Mouse (Mus musculus): ENCODE results near the gene Dlg2. TPM values are rescaled to one million over a fixed set of nuclear protein-coding genes. Genes with fewer than 3 reads are reported as not detected.

Gene Dlg2
- total RNA-seq, 2 experiments from 2014 or later, result 0.25 to 0.54 TPM

DNA sequence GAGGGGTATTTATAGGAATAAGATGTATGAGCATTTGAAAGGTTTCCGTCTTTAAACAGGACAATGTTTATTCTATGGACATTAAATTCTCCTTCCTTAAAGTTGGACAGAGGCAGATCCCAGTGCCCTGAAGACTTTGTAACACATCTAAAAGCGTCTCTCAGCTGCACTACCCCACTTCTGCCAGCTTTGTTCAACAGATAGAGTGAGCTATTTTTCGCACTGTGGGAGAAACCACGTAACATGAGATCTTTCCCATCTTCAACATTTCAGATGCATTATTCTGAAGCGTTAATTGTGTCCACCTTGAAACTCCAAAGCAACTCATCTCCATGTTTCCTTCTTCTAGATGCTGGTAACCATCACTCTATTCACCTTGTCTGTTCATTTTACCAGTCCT, 958.3 kb downstream of the Dlg2 start:
- no peak for ATAC-seq (replicated peaks; ENCODE audit: poor library complexity)

DNA sequence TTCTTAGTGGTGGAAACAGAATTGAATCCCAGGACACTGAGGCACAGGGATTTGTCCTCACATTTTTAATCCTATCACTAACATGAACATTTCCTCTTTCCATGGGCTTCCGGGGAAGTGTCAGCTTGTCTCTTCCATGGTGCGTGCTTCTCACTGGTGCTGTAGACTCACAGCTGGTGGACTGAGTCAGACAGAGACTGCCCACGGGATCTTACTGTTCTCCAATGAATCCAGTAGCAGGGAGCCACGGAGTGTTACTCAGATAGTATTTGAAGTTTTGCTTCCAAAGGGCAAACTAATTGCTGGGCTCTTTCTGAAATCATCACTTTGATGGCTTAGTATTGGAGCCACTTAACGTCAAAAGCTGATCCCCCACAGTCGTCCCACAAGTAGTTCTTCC, 963.9 kb downstream of the Dlg2 start:
- ATAC-seq (replicated peaks; ENCODE audit: poor library complexity), result no peak

DNA sequence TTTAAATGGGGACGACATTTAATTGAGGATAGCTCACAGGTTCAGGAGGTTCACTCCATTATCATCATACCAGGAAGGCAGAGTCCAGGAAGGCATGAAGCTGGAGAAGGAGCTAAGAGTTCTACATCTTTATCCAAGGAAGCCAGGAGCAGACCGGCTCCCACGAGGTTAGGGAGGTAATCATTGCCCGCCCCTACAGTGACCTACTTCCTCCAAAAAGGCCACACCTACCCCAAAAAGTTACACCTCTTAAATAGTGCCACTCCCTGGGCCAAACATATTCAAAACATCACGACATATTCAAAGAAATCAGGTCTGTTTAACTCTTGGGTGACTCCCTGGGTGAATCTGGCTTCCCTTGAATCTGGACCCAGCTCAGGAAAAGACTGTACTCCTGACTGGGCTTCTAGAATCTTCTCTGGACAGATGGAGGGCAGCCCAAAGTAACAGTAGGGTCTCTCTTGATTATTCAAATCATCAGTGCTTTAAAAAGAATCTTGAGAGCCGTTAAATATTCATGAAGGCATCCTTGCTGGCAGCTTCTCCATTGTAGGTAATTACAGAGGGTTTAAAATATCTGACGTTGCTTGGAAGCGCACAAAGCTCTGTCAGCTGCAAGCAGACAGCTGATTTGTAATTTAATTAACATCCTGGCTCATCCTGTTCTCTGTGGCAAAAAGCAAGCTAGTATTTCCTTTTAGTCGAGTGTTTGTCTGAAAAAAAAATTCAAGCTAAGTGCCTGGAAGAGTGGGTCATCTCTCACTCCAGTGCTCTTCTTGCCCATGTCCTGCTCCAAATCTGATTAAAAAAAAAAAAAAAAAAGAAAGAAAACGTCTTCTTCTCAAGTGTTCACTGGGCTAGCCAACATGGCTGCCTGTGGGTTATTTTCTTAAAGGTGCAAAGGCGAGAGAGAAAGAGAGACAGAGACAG, 966.2 kb downstream of the Dlg2 start:
- ATAC-seq (replicated peaks; ENCODE audit: poor library complexity), result no peak

DNA sequence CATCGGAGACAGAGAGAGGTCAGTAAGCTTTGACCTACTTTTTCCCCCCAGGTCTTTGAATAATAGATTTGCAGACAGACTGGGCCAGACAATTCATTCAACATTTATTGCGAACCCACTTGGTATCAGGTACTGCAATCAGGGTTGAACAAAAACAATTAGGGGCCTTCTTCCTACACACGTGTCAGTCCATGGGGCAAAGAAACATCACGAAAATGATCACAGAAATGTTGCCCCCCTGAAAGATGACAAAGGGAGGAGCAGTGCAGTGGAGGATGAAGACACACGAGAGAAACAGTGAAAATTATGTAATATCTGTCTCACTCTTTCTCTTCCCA, 966.9 kb downstream of the Dlg2 start:
- no peak for ATAC-seq (replicated peaks; ENCODE audit: poor library complexity)

DNA sequence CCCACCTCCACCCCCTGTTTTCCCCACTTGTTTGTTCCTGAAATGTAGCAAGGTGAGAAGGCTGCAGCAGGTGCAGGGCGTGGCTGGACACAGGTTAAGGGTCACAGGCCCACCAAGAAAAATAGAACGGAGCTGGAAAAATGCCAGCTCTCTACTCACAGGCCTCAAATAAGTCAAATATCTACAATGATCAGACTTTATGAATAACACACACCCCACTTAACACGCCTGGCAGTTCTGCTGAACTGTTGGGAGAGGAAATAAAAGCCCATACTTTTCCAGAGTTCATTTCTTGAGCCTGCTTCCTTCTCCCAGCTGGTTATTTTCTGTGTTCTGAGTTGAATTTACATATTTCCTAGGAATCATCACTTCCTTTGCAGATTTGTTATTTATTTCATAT, 967.4 kb downstream of the Dlg2 start:
- ATAC-seq (replicated peaks; ENCODE audit: poor library complexity), result no peak

DNA sequence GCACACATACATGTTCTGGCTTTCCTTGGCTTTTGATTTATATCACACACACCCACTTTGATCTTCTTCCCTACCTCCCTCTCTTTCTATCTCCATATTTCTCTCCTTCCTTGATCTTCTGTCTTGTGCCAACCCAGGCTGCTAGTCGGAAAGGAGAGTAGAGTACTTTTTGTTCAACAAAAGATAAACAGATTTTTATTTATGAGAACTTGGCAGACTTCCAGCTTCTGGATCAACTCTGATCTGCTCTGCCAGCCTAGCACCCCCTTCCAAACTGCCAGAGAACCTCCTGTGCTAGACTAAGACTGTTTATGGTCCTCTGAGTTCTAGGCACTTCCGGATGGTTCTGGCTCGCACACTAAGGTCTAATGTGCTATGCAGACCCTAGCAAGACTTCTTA, 968.3 kb downstream of the Dlg2 start:
- no peak for ATAC-seq (replicated peaks; ENCODE audit: poor library complexity)

DNA sequence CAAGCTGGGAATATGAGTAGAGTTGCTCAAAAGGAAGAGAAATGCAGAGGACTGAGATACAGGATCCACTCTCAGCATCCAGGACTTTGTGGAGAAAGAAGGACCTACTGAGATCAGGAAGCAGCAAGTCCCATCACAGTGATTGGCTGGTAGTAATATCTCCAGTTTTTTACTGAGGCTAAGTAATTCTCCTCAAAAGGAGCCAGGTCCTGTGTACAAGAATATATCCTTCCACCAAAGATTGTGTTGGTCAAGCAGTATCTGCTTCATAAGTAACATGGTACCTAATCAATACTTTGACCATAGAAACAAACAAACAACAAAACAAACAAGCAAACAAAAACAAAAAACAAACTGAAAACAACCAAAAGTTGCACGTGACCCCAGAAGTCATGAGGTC, 980.3 kb downstream of the Dlg2 start:
- ATAC-seq (replicated peaks; ENCODE audit: poor library complexity), result no peak

DNA sequence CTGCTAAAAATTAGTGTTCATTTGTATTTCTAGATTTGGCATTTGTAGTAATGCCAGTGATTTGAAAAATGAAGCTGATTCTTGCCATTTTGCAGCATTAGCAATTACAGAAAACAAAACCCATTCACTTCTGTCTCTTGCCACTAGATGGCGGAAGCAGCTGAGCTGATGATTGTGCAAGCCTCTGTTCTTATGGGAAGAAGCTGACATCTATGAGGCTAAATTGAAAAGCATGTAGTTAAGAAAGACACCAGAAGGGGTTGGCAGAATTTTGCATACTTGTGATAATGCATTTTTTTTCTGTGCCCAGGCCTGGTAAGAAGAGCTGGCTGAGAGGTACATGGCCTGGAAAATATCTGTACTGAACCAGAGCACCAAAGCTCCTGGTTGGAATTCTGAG, 980.7 kb downstream of the Dlg2 start:
- peak; percentile 100 for ATAC-seq (replicated peaks; ENCODE audit: poor library complexity)

DNA sequence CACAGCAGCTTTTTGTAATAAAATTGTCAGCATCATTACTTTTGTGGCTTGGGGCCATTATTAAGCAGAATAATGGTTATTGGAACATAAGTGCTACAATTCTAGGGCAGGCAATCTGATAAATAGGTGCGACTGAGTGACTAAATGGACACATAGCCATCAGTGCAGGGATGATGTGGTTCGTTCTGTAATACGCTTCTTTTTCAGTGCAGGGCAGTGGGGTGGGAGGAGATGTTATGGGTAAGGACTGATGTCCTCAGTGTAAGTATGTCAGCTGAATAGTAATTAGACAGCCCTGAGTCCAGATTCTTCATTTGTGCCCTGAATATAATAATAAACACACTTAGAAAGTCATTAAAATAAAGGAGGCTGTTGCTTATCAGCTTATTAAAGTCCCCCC, 984.9 kb downstream of the Dlg2 start:
- no peak for ATAC-seq (replicated peaks; ENCODE audit: poor library complexity)

DNA sequence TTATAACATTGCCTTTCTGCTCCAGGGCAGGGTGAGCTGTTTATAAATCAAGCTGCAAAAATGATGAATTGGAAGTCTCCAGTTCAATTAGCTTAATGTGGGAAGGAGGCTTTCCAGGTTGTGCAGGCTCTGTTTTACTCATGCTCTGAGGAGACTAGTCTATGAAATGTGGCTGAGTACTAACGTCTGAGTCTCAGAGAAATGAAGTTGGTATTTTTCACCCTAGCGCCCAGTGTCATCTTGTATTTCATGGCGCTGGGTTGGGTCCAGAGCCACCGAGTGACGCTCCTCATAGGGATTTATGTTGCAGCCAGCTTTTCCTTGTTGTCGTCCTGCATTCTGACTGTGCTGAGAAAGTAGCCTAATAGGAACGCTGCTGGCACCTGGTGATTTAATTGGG, 986.8 kb downstream of the Dlg2 start:
- no peak for ATAC-seq (replicated peaks; ENCODE audit: poor library complexity)

DNA sequence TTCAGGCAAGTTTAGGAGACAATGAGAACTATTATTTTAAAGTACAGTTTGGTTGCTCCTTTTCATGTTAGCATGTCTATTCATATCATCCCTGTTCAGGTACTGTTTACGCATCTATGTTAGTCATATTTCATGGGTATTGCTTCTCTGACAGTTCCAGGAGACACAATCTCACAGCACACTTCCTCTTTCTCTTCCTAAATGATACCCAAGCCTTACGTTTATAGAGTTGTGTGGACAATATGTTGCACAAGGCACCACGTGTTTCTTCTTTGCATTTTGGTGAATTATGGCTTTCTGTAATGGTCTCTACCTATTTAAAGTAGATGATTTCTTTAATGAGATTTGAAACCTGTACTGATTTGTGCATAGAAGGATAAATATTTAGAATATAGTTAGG, 990.6 kb downstream of the Dlg2 start:
- ATAC-seq (replicated peaks; ENCODE audit: poor library complexity), result peak; percentile 74

DNA sequence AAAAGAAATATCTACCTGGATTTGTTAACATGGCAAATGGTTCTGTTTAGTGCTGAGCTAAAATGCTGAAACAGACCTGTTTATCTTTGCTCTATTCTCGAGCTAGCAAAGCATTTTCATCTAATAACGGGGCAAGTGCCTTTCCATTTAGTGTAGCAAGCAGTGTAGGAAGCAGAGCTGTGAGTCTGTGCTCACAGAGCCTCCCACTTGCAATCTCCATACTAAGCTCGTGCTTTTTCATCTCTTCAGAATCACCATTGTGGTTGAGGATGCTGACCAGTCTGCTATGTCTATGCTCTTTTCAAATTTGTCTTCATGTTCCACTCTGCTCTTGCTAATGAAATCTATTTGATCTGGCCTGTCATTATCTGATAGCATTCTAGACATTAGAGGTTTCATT, 1002.7 kb downstream of the Dlg2 start:
- ATAC-seq (replicated peaks; ENCODE audit: poor library complexity), result no peak

DNA sequence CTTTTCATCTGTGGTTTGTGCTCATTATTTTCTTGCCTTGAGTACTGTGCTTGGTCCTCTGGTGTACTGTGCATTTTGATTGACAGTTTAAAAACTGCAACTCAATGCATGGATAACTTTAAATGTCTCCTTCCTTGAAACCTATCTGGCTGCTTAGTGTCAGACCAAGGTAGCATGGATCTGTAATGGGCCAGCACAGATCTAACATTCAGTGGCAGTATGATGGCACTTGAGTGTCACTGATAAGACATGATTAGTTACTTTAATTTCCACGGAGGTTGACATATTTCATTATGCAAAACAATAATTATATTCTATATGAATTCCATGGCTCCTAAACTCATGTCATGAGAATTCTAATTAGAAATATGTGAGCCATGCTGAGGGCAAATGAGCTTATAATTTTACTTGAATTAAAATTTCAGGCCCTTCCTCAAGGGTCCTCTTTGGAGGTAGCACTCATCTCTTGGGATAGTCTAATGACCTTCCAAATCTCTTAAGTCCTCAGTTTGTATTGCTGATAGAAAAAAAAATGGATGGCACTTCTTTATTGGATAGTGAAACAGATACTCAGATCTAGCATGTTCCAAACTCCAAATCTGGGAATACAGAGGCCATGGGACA, 1005.2 kb downstream of the Dlg2 start:
- no peak for ATAC-seq (replicated peaks; ENCODE audit: poor library complexity)

DNA sequence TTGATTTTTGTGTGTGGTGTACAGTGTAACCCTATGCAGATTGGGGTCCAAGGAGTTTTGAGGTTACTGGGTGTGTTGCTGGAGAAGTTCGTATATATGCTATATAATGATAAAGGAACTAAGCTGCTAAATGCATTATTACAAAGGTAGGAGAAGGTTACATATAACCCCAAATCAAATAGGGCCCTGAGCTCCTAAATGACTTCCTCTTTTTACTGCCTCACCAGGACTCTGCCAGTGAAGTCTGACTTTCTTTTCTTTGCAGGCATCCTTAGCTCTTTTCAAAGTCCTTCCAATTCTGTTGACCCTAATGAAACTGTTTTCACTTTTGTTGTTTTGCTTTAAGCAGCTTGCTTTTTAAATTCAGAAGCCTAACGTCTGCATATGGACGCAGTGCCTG, 1016.8 kb downstream of the Dlg2 start:
- peak; percentile 58 for ATAC-seq (replicated peaks; ENCODE audit: poor library complexity)

DNA sequence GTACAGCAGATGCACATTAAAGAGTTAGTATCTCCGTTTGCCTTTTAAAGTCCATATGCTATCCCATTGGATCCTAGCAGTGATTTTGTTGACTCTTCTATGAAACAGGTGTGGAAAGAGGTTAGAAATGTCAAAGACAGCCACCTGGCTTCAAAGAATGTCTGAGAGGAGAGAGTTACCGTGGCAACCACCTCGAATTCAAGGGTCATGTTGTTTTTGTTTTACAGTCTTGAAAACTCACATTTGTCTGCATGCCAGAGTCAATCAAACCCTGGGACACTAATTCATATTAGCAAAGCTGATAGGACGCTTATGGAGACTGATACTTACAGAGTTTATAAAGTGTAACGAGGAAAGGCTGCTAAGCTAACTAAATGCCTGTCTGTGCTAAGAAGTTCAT, 1019.1 kb downstream of the Dlg2 start:
- no peak for ATAC-seq (replicated peaks; ENCODE audit: poor library complexity)

DNA sequence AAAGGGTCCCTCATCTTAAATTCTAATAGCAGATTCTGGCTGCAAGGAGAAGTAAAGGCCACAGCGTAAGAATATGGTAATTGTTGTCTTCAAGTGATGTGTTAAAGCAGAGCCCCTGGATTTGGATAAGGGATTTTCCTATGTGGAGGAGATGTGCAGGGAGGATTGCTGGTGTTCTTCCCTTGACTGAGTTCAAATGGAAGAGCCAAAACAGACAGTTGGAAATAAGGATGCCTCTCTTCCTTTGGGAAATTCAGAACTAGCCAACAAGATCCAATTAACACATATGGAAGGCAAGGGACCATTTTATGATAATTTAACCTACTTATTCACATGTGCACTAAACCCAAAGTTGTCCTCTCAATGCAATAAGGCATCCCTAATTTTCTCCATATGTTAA, 1034.6 kb downstream of the Dlg2 start:
- ATAC-seq (replicated peaks; ENCODE audit: poor library complexity), result no peak

DNA sequence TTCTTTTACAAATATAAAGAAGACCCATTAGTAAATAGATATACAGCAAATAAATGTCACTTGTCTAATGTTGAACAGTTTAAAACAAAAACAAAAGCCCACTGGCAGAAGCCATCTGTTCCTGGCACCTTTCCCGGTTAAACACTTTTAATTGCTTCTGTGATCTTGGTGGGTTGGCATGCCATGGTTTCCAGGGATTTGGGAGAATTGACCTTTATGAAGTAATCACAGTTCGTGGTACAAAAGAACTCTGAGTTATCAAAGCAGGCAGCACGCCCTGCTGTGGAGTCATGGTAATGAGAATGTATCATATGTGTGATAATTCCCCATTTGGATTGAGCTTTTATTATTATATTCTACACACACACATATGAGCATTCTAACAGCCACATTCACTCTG, 1038.0 kb downstream of the Dlg2 start:
- no peak for ATAC-seq (replicated peaks; ENCODE audit: poor library complexity)

DNA sequence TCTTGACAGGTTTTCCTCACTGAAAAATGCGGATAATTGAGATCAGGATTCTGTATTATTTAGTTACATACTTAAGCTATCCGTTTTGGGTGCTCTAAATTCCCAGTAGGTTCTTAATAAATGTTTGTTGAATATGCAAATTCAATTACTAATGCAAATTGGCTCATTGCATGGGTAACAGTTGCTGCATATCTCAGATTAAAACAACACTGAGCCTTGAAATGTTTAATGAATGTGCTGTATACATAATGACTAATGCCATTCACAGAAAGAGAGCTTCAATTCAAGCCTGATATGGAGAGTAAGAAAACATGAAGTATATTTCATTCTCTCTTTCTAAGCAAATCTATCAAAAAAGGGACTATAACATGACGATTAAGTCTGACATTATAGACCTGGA, 1039.8 kb downstream of the Dlg2 start:
- ATAC-seq (replicated peaks; ENCODE audit: poor library complexity), result no peak

DNA sequence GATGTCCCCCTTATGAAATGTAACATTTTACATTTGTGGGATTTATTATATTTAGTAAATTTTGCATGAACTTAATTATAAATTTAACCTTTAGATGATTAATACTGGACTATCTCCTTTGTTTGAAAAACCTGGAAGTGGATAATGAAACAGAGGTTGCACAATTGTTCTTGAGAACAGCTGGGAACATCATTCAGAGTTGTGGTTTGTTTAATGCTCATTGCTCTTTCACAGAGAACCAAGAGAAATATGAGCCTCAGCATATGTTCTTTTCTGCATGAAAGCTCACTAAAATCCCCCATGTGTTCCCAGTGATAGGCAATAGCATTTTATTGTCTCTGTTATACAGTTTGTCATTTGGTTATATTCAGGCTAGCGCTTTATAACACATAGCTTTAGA, 1049.4 kb downstream of the Dlg2 start:
- ATAC-seq (replicated peaks; ENCODE audit: poor library complexity), result no peak

DNA sequence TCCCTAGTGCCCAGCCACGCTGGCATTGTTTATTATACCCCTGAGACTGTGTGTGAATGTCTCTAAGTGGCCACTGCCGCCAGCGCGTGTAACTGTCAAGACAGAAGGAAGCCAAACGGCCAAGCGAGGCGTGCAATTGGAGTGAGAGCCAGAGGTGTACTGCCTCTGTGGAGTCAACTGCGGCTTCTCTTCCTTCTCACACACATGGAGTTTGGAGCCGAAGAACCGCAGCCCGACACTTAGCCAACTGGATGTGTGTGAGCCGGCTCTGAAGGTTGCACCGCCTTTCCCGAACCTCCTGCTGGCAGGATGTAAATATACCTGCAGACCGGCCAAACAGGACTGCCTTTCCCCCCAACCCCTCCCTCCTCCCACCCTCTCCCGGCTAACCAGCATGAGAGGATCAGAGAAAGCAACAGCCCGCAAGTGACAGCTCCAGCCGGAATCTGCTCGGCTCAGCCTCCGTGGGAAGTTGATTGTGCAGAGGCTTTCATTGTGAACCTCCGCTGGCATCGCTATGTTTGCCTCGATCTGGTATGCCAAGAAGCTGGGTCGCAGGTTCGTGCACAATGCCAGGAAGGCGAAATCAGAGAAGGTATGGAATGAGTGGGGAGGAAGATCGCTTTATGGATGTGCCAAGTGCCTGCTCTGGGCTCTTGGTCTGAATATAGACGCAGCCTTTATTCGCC, 1066.3 kb downstream of the Dlg2 start:
- peak; percentile 33 for ATAC-seq (replicated peaks; ENCODE audit: poor library complexity)

DNA sequence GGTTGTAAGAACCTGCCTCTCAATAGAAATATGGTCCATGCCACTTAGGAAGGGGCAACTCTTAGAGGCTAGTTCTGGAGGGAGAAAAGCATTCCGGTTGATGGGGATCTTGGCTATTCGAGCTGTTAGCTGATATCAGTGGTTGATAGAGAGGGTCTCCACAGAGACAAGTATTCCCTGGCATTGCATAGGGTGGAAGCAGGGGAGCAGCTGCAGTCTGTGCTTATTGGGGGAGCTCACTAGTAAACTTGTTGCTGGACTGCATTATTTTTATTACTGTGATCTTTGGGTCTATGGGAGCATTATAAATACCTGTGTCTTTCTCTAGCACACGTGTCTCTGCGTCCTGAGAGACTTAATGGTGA, 1066.8 kb downstream of the Dlg2 start:
- ATAC-seq (replicated peaks; ENCODE audit: poor library complexity), result 0 out of 2 replicates have a peak, but pooled peaks have one; percentile 9

DNA sequence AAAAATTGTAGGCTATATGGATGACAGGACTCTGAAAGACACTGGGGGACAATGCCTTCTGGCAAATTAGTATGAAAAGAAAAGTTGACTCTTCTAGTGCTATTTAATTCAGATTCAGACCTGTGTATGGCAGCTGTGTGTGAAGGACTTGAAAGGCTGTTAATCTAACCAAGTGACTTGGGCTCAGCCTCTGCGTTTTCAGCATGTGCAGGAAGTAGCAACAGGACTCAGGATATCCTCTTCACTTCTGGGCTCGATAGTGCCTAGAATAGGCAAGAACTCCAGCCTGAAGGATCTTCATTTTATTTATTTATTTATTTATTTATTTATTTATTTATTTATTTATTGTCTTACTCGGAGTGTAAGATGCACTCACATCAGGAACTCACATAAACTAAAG, 1068.1 kb downstream of the Dlg2 start:
- ATAC-seq (replicated peaks; ENCODE audit: poor library complexity), result peak; percentile 49
